Mouse (Mus musculus) CH12.LX (cell line): ENCODE measurements around the gene Mettl7a1. TPM values are rescaled to one million over a fixed set of nuclear protein-coding genes. Genes with fewer than 3 reads are reported as not detected.

Source experiments
- DNase-seq: peaks from one replicate; pipeline ENCODE4 v3.0.0-alpha.2; 2013; ENCODE audit errors: extremely low read depth
- H3K27ac ChIP-seq: 2 replicates; pipeline ENCODE4 v1.5.1; 2012; ENCODE audit warnings: low read depth, mild to moderate bottlenecking, control low read depth, moderate library complexity; ENCODE audit not compliant: insufficient read depth
- H3K27me3 ChIP-seq: replicated peaks from 2 replicates; pipeline ENCODE3; 2012; ENCODE audit warnings: inconsistent platforms
- H3K36me3 ChIP-seq, 2 experiments: replicated peaks in 1 of 2; 2 replicates each; pipeline versions ENCODE3 to v1.6.1; 2012; ENCODE audit warnings: inconsistent platforms in 1 of 2, low read length in 1 of 2, mild to moderate bottlenecking in 1 of 2, mixed read lengths in 1 of 2, moderate library complexity in 1 of 2; ENCODE audit not compliant: control insufficient read depth in 1 of 2, insufficient read depth in 1 of 2
- H3K4me1 ChIP-seq, 2 experiments: 2 replicates each; pipeline ENCODE4 v1.6.1; 2012; ENCODE audit warnings: inconsistent platforms in 1 of 2, moderate library complexity in 1 of 2; ENCODE audit not compliant: insufficient read depth in 2 of 2, control insufficient read depth in 1 of 2
- H3K4me2 ChIP-seq: 2 replicates; pipeline ENCODE4 v1.6.1; 2012; ENCODE audit warnings: low read depth, mild to moderate bottlenecking, control low read depth; ENCODE audit not compliant: poor library complexity, insufficient read depth, severe bottlenecking
- H3K4me3 ChIP-seq, 3 experiments: fragments of 150-350 bp in 1 of 3; sonication (generic) in 1 of 3; replicated peaks in 1 of 3; 2 replicates each; pipeline versions ENCODE3 to v1.5.1; 2011 to 2012; ENCODE audit warnings: low read depth in 2 of 3, low read length in 2 of 3, mild to moderate bottlenecking in 2 of 3, moderate library complexity in 2 of 3, control low read depth in 1 of 3, improper control_type of control experiment in 1 of 3, inconsistent platforms in 1 of 3, mixed read lengths in 1 of 3; ENCODE audit not compliant: poor library complexity in 1 of 3
- H3K79me2 ChIP-seq: replicated peaks from 2 replicates; pipeline ENCODE4 v1.6.1; 2012; ENCODE audit warnings: mild to moderate bottlenecking, moderate library complexity; ENCODE audit not compliant: control insufficient read depth, poor library complexity, insufficient read depth, severe bottlenecking; ENCODE audit errors: extremely low read depth
- H3K9ac ChIP-seq: 2 replicates; pipeline ENCODE4 v1.6.1; 2012; ENCODE audit warnings: low read depth, mild to moderate bottlenecking, control low read depth, moderate library complexity; ENCODE audit not compliant: insufficient read depth
- H3K9me3 ChIP-seq: replicated peaks from 2 replicates; pipeline ENCODE3; 2012; ENCODE audit warnings: low read length, inconsistent platforms, mixed read lengths
- BHLHE40 ChIP-seq: IDR thresholded peaks from 2 replicates; pipeline ENCODE4 v1.6.1; 2011; ENCODE audit warnings: mild to moderate bottlenecking, low read depth, low read length, improper control_type of control experiment
- CHD2 ChIP-seq: IDR thresholded peaks from 2 replicates; pipeline ENCODE4 v1.6.1; 2011; ENCODE audit warnings: low read length, improper control_type of control experiment
- EP300 ChIP-seq: IDR thresholded peaks from 2 replicates; pipeline ENCODE4 v1.6.1; 2011; ENCODE audit warnings: low read length, improper control_type of control experiment
- ETS1 ChIP-seq: conservative IDR thresholded peaks from 2 replicates; pipeline ENCODE4 v1.6.1; 2012; ENCODE audit warnings: low read depth, mild to moderate bottlenecking, inconsistent platforms, low read length, improper control_type of control experiment, moderate library complexity
- HCFC1 ChIP-seq: IDR thresholded peaks from 2 replicates; pipeline ENCODE4 v1.6.1; 2012; ENCODE audit warnings: low read depth, mild to moderate bottlenecking, inconsistent platforms, low read length, improper control_type of control experiment
- IRF4 ChIP-seq: IDR thresholded peaks from 2 replicates; pipeline ENCODE4 v1.6.1; 2014; ENCODE audit warnings: low read depth, mild to moderate bottlenecking, inconsistent platforms, low read length, improper control_type of control experiment
- JUN ChIP-seq: IDR thresholded peaks from 2 replicates; pipeline ENCODE4 v1.6.1; 2011; ENCODE audit warnings: low read depth, mild to moderate bottlenecking, low read length, improper control_type of control experiment, moderate library complexity; ENCODE audit not compliant: insufficient read depth
- JUND ChIP-seq: conservative IDR thresholded peaks from 2 replicates; pipeline ENCODE4 v1.6.1; 2011; ENCODE audit warnings: low read depth, low read length, improper control_type of control experiment
- MAFK ChIP-seq: IDR thresholded peaks from 2 replicates; pipeline ENCODE4 v1.6.1; 2011; ENCODE audit warnings: low read length, improper control_type of control experiment; ENCODE audit not compliant: insufficient replicate concordance
- NELFE ChIP-seq: IDR thresholded peaks from 2 replicates; pipeline ENCODE4 v1.6.1; 2011; ENCODE audit warnings: low read depth, low read length, improper control_type of control experiment
- NRF1 ChIP-seq: IDR thresholded peaks from 2 replicates; pipeline ENCODE4 v1.6.1; 2014; ENCODE audit warnings: low read depth, mild to moderate bottlenecking, inconsistent platforms, low read length, improper control_type of control experiment, moderate library complexity
- SIN3A ChIP-seq: IDR thresholded peaks from 2 replicates; pipeline ENCODE4 v1.6.1; 2012; ENCODE audit warnings: low read length, improper control_type of control experiment, inconsistent platforms
- SMC3 ChIP-seq: IDR thresholded peaks from 2 replicates; pipeline ENCODE4 v1.6.1; 2011; ENCODE audit warnings: low read depth, low read length, improper control_type of control experiment
- ZNF384 ChIP-seq: IDR thresholded peaks from 2 replicates; pipeline ENCODE4 v1.6.1; 2012; ENCODE audit warnings: low read depth, low read length, improper control_type of control experiment, inconsistent platforms
- dilution Hi-C: fragments of 300-500 bp; cut with MboI; formaldehyde crosslinking; loops from 2 replicates; pipeline ENCODE4 v1.14.3; 2020; ENCODE audit warnings: low sequenced_read_pairs; ENCODE audit not compliant: extremely low pct_unique_long_range_greater_than_20kb, extremely low pct_ligation_motif_present
- in situ Hi-C: fragments of 300-500 bp; cut with MboI; formaldehyde crosslinking; loops from 3 replicates; pipeline ENCODE4 v1.14.3; 2019; ENCODE audit warnings: low sequenced_read_pairs, low pct_ligation_motif_present, low pct_unique_long_range_greater_than_20kb, mixed read lengths
- polyA plus RNA-seq: library from polyadenylated mRNA; unstranded; fragments of >175 nt; gene quantifications from 2 replicates; pipeline ENCODE4 v1.2.1, GENCODE M21; 2012; ENCODE audit warnings: low read depth; ENCODE audit not compliant: insufficient read length
- total RNA-seq, 2 experiments: library from RNA; depleted of rRNA; stranded (reverse); fragments of 300-350 nt in 1 of 2; fragments of >200 nt in 1 of 2; gene quantifications; 2 replicates each; pipeline ENCODE4 v1.2.3; 2012 to 2014

Mettl7a1 gene
- total and polyA plus RNA-seq, 3 experiments: 6.5 to 17.2 (median 14.2) TPM

DNA sequence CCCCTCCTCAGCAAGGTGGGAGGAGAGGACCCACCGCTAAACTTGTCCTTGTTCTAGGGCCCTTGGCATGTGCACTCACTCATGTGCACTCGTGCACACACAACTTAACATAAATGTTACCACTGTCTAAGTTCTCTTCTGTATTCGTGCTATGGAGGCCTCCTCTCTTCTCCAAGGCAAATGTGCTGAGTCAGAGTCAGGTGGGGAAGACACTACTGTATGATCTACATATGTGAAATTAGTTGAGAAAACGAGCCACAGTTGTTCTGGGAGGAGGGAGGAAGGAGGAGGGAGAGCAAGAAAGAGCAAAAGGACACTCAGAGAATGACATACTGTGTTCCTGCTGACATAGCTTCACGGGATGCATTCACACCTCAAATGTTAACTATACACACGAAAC lies 3.4 kb upstream of the Mettl7a1 start:
- Histone ChIP-seq H3K4me1 (peaks cover 11 to 37% of the 10 kb centered on the region in 2 experiments), H3K36me3 (no peaks in the 10 kb centered on the region), H3K79me2 (no peaks in the 10 kb centered on the region), H3K27me3 (no peaks in the 10 kb centered on the region), H3K4me3 (no peak overlapping the region), H3K27ac (no peak overlapping the region), H3K9me3 (peaks cover 7% of the 10 kb centered on the region), H3K9ac (no peak overlapping the region), H3K4me2 (no peak overlapping the region)
- dilution Hi-C loops: no loop called here
- in situ Hi-C loops: no loop called here
- DNase-seq: peak; percentile 70
- TF ChIP-seq NRF1 (no peak), HCFC1 (no peak), EP300 (no peak), MAFK (peak; percentile 88), ETS1 (peak; percentile 49), CHD2 (no peak), BHLHE40 (peak; percentile 22; the same call in 1 of the 2 replicates)

DNA sequence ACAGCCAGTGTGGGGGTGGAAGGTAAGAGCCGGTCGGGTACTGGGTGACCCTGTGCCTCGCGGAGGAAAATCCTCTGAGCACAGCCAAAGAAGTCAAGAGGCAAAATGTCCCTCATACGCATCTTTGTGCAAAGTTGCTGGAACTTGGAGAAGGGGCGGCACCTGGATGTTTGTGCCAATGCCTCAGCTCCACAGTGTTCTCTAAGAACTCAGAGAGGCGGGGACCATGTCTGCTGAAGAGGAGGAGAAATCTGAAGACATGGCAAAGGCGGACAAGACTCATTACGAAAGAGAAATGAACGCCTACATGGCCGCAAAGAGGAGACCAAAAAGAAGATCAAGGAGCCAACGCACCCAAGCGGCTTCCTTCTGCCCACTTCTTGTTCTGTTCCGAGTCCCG lies 2.4 kb upstream of the Mettl7a1 start:
- Histone ChIP-seq H3K27me3 (no peaks in the 10 kb centered on the region), H3K4me2 (no peak overlapping the region), H3K9ac (no peak overlapping the region), H3K9me3 (peaks cover 7% of the 10 kb centered on the region), H3K4me1 (peaks cover 11 to 44% of the 10 kb centered on the region in 2 experiments), H3K36me3 (no peaks in the 10 kb centered on the region), H3K27ac (no peak overlapping the region), H3K4me3 (peak overlapping the region in 1 of 3 experiments; percentile 35), H3K79me2 (no peaks in the 10 kb centered on the region)
- DNase-seq: peak; percentile 31
- no peak for TF ChIP-seq SMC3
- in situ Hi-C loops: no loop called here
- dilution Hi-C loops: no loop called here

DNA sequence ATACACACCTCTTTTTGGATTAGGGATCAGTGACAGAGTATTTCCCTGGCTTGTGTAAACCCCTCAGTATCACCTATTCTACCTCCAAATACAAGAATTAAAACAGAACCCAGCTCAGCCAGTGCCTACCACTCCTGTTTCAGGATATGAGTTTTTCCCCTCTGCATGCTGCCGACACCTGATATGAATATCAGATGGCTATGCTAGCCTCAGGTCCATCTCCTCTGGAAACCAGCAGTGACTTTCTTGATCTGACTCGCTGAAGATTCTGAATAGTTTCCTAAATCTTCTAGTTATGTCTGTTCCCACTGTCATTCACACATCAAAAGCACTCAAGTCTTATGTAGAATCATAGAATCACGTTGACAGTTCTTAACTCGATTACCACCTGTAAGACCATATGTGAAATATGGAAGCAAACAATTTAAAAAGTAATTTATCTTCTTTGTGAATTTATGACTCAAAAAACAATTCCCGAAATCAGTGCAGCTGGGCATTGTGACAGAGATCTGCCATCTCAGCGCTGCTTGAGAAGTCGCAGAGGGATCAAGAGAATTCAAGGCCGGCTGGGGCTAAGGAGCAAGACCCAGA lies 417 bp upstream of the Mettl7a1 start:
- dilution Hi-C loops: no loop called here
- DNase-seq: peak; percentile 71
- Histone ChIP-seq H3K36me3 (no peaks in the 10 kb centered on the region), H3K79me2 (no peaks in the 10 kb centered on the region), H3K9me3 (no peaks in the 10 kb centered on the region), H3K4me2 (peak overlapping the region; percentile 90), H3K4me1 (peaks cover 11 to 51% of the 10 kb centered on the region in 2 experiments), H3K27me3 (no peaks in the 10 kb centered on the region), H3K9ac (peak overlapping the region; percentile 86), H3K4me3 (peak overlapping the region; percentile 14 to 59 (median 55)), H3K27ac (peak overlapping the region; percentile 87)
- in situ Hi-C loops: no loop called here
- TF ChIP-seq MAFK: no peak
- TF ChIP-seq JUND: peak; percentile 58; the same call in 1 of the 2 replicates
- TF ChIP-seq SIN3A: peak; percentile 68
- peak; percentile 38; the same call in 1 of the 2 replicates for TF ChIP-seq BHLHE40
- 0 out of 2 replicates have a peak, but pooled peaks have one; percentile 44 for TF ChIP-seq NELFE
- no peak; the same call in 1 of the 2 replicates for TF ChIP-seq JUN
- peak; percentile 65 for TF ChIP-seq EP300
- peak; percentile 63 for TF ChIP-seq IRF4
- TF ChIP-seq SMC3: no peak
- TF ChIP-seq ZNF384: 0 out of 2 replicates have a peak, but pooled peaks have one; percentile 2
